Mouse (Mus musculus): ENCODE data around the gene Bicral. TPM values are rescaled to one million over a fixed set of nuclear protein-coding genes. Genes with fewer than 3 reads are reported as not detected.
"Not testable (repeated sequence)": the region's sequence is repeated elsewhere in the genome, so short reads cannot be mapped to it uniquely, and the experiment has no call there.

The Bicral gene
- polyA plus RNA-seq, 1 experiment from 2014 or later, result 5.2 TPM

- Histone ChIP-seq H3K4me2 (replicated peaks; ENCODE audit: low read depth, low read length) (no peak overlapping the region), H3K36me3 (ENCODE audit: control insufficient read depth, insufficient read depth, low read length) (no peaks in the 10 kb centered on the region), H3K27me3 (ENCODE audit: control insufficient read depth, insufficient read depth, low read length) (no peaks in the 10 kb centered on the region), H3K4me3 (ENCODE audit: low read length) (no peak overlapping the region), H3K4me1 (ENCODE audit: control insufficient read depth, insufficient read depth, low read length) (peaks cover 28% of the 10 kb centered on the region), H3K9ac (ENCODE audit: low read depth, low read length) (0 out of 2 replicates have a peak overlapping the region, but pooled peaks have one; percentile 18), H3K9me3 (ENCODE audit: control insufficient read depth, low read length) (no peaks in the 10 kb centered on the region), H3K27ac (ENCODE audit: low read depth, low read length) (peak overlapping the region; percentile 100)
- WGBS, result 85% methylated on average over 7 of the region's 7 CpGs
- no peak for ATAC-seq (ENCODE audit: low FRiP score, low TSS enrichment)
Measured at GRCm38 (mm10) chr17:46854096-46854495, 4.2 kb downstream of the Bicral start.

- 45% methylated on average over 6 of the region's 6 CpGs for WGBS
- no peak for ATAC-seq (ENCODE audit: low FRiP score, low TSS enrichment)
Measured at GRCm38 (mm10) chr17:46853281-46853680, 5.0 kb downstream of the Bicral start.

GRCm38 (mm10) chr17:46852725-46853124 lies 5.6 kb downstream of the Bicral start:
- H3K27me3 ChIP-seq (ENCODE audit: control insufficient read depth, insufficient read depth, low read length), result no peaks in the 10 kb centered on the region
- WGBS, result 11% methylated on average over 6 of the region's 6 CpGs
- H3K27ac ChIP-seq (ENCODE audit: low read depth, low read length), result peak overlapping the region; percentile 84; the same call in 1 of the 2 replicates
- no peak overlapping the region for H3K4me3 ChIP-seq (ENCODE audit: low read length)
- H3K36me3 ChIP-seq (ENCODE audit: control insufficient read depth, insufficient read depth, low read length), result no peaks in the 10 kb centered on the region
- ATAC-seq (ENCODE audit: low FRiP score, low TSS enrichment), result peak; percentile 58
- H3K4me1 ChIP-seq (ENCODE audit: control insufficient read depth, insufficient read depth, low read length), result peaks cover 28% of the 10 kb centered on the region
- no peak overlapping the region for H3K4me2 ChIP-seq (replicated peaks; ENCODE audit: low read depth, low read length)
- no peaks in the 10 kb centered on the region for H3K9me3 ChIP-seq (ENCODE audit: control insufficient read depth, low read length)
- no peak overlapping the region for H3K9ac ChIP-seq (ENCODE audit: low read depth, low read length)

More at GRCm38 (mm10) chr17:46853281-46853680, 5.0 kb downstream of the Bicral start:
- Histone ChIP-seq H3K27me3 (ENCODE audit: control insufficient read depth, insufficient read depth, low read length) (no peaks in the 10 kb centered on the region), H3K9me3 (ENCODE audit: control insufficient read depth, low read length) (no peaks in the 10 kb centered on the region), H3K9ac (ENCODE audit: low read depth, low read length) (no peak overlapping the region), H3K4me3 (ENCODE audit: low read length) (no peak overlapping the region), H3K4me2 (replicated peaks; ENCODE audit: low read depth, low read length) (no peak overlapping the region), H3K4me1 (ENCODE audit: control insufficient read depth, insufficient read depth, low read length) (peaks cover 28% of the 10 kb centered on the region), H3K27ac (ENCODE audit: low read depth, low read length) (peak overlapping the region; percentile 84; the same call in 1 of the 2 replicates), H3K36me3 (ENCODE audit: control insufficient read depth, insufficient read depth, low read length) (no peaks in the 10 kb centered on the region)

GRCm38 (mm10) chr17:46847206-46847605 lies 11.1 kb downstream of the Bicral start:
- Histone ChIP-seq H3K4me3 (ENCODE audit: low read length) (no peak overlapping the region), H3K36me3 (ENCODE audit: control insufficient read depth, insufficient read depth, low read length) (no peaks in the 10 kb centered on the region), H3K9ac (ENCODE audit: low read depth, low read length) (no peak overlapping the region), H3K27ac (ENCODE audit: low read depth, low read length) (no peak overlapping the region), H3K9me3 (ENCODE audit: control insufficient read depth, low read length) (no peaks in the 10 kb centered on the region), H3K4me1 (ENCODE audit: control insufficient read depth, insufficient read depth, low read length) (peaks cover 9% of the 10 kb centered on the region; the same call in 1 of the 2 replicates), H3K27me3 (ENCODE audit: control insufficient read depth, insufficient read depth, low read length) (no peaks in the 10 kb centered on the region), H3K4me2 (replicated peaks; ENCODE audit: low read depth, low read length) (no peak overlapping the region)
- WGBS, result 95% methylated on average over 7 of the region's 7 CpGs
- no peak for ATAC-seq (ENCODE audit: low FRiP score, low TSS enrichment)

GRCm38 (mm10) chr17:46846573-46846972 lies 11.7 kb downstream of the Bicral start:
- not testable (repeated sequence) for H3K9ac ChIP-seq (ENCODE audit: low read depth, low read length); H3K27me3 ChIP-seq (ENCODE audit: control insufficient read depth, insufficient read depth, low read length); H3K27ac ChIP-seq (ENCODE audit: low read depth, low read length); H3K4me2 ChIP-seq (replicated peaks; ENCODE audit: low read depth, low read length); H3K4me1 ChIP-seq (ENCODE audit: control insufficient read depth, insufficient read depth, low read length); H3K4me3 ChIP-seq (ENCODE audit: low read length); H3K36me3 ChIP-seq (ENCODE audit: control insufficient read depth, insufficient read depth, low read length); ATAC-seq (ENCODE audit: low FRiP score, low TSS enrichment); H3K9me3 ChIP-seq (ENCODE audit: control insufficient read depth, low read length)
- 94% methylated on average over 18 of the region's 18 CpGs for WGBS

GRCm38 (mm10) chr17:46845262-46845661 lies 13.0 kb downstream of the Bicral start:
- Histone ChIP-seq H3K4me3 (ENCODE audit: low read length) (no peak overlapping the region), H3K27me3 (ENCODE audit: control insufficient read depth, insufficient read depth, low read length) (no peaks in the 10 kb centered on the region), H3K4me2 (replicated peaks; ENCODE audit: low read depth, low read length) (no peak overlapping the region), H3K36me3 (ENCODE audit: control insufficient read depth, insufficient read depth, low read length) (no peaks in the 10 kb centered on the region), H3K9me3 (ENCODE audit: control insufficient read depth, low read length) (no peaks in the 10 kb centered on the region), H3K9ac (ENCODE audit: low read depth, low read length) (no peak overlapping the region), H3K27ac (ENCODE audit: low read depth, low read length) (no peak overlapping the region), H3K4me1 (ENCODE audit: control insufficient read depth, insufficient read depth, low read length) (peaks cover 9% of the 10 kb centered on the region; the same call in 1 of the 2 replicates)
- peak; percentile 43; the same call in 1 of the 2 replicates for ATAC-seq (ENCODE audit: low FRiP score, low TSS enrichment)
- 39% methylated on average over 12 of the region's 12 CpGs for WGBS

- Histone ChIP-seq H3K4me3 (ENCODE audit: low read length) (no peak overlapping the region), H3K9ac (ENCODE audit: low read depth, low read length) (no peak overlapping the region), H3K27ac (ENCODE audit: low read depth, low read length) (no peak overlapping the region), H3K4me2 (replicated peaks; ENCODE audit: low read depth, low read length) (no peak overlapping the region), H3K9me3 (ENCODE audit: control insufficient read depth, low read length) (no peaks in the 10 kb centered on the region), H3K4me1 (ENCODE audit: control insufficient read depth, insufficient read depth, low read length) (peaks cover 9% of the 10 kb centered on the region; the same call in 1 of the 2 replicates), H3K36me3 (ENCODE audit: control insufficient read depth, insufficient read depth, low read length) (no peaks in the 10 kb centered on the region), H3K27me3 (ENCODE audit: control insufficient read depth, insufficient read depth, low read length) (no peaks in the 10 kb centered on the region)
- 26% methylated on average over 10 of the region's 10 CpGs for WGBS
- ATAC-seq (ENCODE audit: low FRiP score, low TSS enrichment), result no peak
Measured at GRCm38 (mm10) chr17:46844811-46845210, 13.5 kb downstream of the Bicral start.

- no peak; the same call in 1 of the 2 replicates for ATAC-seq (ENCODE audit: low FRiP score, low TSS enrichment)
- Histone ChIP-seq H3K27ac (ENCODE audit: low read depth, low read length) (no peak overlapping the region), H3K4me1 (ENCODE audit: control insufficient read depth, insufficient read depth, low read length) (peaks cover 9% of the 10 kb centered on the region; the same call in 1 of the 2 replicates), H3K27me3 (ENCODE audit: control insufficient read depth, insufficient read depth, low read length) (no peaks in the 10 kb centered on the region), H3K9me3 (ENCODE audit: control insufficient read depth, low read length) (no peaks in the 10 kb centered on the region), H3K4me3 (ENCODE audit: low read length) (no peak overlapping the region), H3K4me2 (replicated peaks; ENCODE audit: low read depth, low read length) (no peak overlapping the region), H3K36me3 (ENCODE audit: control insufficient read depth, insufficient read depth, low read length) (no peaks in the 10 kb centered on the region), H3K9ac (ENCODE audit: low read depth, low read length) (no peak overlapping the region)
- WGBS, result 29% methylated on average over 7 of the region's 7 CpGs
Measured at GRCm38 (mm10) chr17:46843716-46844115, 14.6 kb downstream of the Bicral start.

GRCm38 (mm10) chr17:46843022-46843421 lies 15.3 kb downstream of the Bicral start:
- Histone ChIP-seq H3K4me1 (ENCODE audit: control insufficient read depth, insufficient read depth, low read length) (peaks cover 12% of the 10 kb centered on the region; the same call in 1 of the 2 replicates), H3K4me3 (ENCODE audit: low read length) (no peak overlapping the region), H3K27me3 (ENCODE audit: control insufficient read depth, insufficient read depth, low read length) (no peaks in the 10 kb centered on the region), H3K9me3 (ENCODE audit: control insufficient read depth, low read length) (no peaks in the 10 kb centered on the region), H3K9ac (ENCODE audit: low read depth, low read length) (no peak overlapping the region), H3K36me3 (ENCODE audit: control insufficient read depth, insufficient read depth, low read length) (no peaks in the 10 kb centered on the region), H3K27ac (ENCODE audit: low read depth, low read length) (no peak overlapping the region), H3K4me2 (replicated peaks; ENCODE audit: low read depth, low read length) (no peak overlapping the region)
- ATAC-seq (ENCODE audit: low FRiP score, low TSS enrichment), result no peak
- 40% methylated on average over 2 of the region's 2 CpGs for WGBS
